Mouse (Mus musculus) cortical plate, adult 2 months (tissue): ENCODE measurements around the gene Traf4.

Experiments
- CTCF ChIP-seq: fragments of 200-500 bp; IDR thresholded peaks from 2 replicates; pipeline ENCODE4 v1.5.1; 2011; ENCODE audit warnings: mild to moderate bottlenecking, control low read depth, low read length; ENCODE audit not compliant: insufficient read depth; ENCODE audit errors: extremely low read depth
- POLR2A ChIP-seq: fragments of 200-500 bp; IDR thresholded peaks from 2 replicates; pipeline ENCODE4 v1.6.1; 2011; ENCODE audit warnings: mild to moderate bottlenecking, low read length, control low read depth; ENCODE audit not compliant: insufficient read depth; ENCODE audit errors: extremely low read depth

GRCm38 (mm10) chr11:78164604-78164923 lies 825 bp downstream of the Traf4 start:
- no peak for TF ChIP-seq POLR2A
- no peak for TF ChIP-seq CTCF
